Mouse (Mus musculus): ENCODE measurements around the gene Trim31. TPM values are rescaled to one million over a fixed set of nuclear protein-coding genes. Genes with fewer than 3 reads are reported as not detected.
A peak's percentile ranks its signal among the peaks of the same experiment; 100 is the strongest.

The Trim31 gene
- 43.1 and 47.6 TPM in 2 replicates for polyA plus RNA-seq (2015; fragmentation: Nextera tagmentation; extraction: Ambion mirVana)

DNA sequence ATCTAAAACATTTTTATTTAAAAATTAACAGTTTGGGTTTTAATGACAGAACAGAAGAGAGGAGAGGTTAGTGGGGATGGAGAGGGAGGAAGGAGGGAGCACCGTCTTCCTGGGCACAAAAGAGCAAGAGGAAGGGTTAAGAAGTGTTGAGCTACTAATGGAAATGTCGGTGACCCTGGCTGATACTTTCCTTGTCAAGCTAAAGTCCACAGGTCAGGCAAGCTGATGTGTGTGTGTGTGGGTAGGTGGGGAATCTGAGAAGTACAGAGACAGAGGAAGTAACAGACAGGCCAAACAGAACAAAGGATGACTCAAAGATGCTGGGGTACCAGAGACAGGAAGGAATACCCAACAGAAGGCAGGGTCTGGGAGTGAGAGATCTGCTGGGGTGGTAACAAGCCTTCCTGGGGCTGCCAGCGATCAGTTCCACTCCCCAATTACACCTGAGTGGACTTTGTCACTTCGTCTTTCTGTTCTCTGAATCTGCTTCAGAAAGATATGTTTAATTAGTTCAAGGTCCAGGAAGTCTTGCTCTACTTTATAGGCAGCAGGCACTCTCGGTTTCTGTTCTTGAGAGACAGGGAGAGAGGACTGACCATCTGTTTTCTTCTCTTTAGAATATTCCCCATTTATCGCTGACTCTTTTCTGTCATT lies at the start of gene Trim31:
TSS of gene Trim31 (plus strand) at position 567 of the 654 bp plus-strand sequence.
- Histone ChIP-seq H3K4me3 (replicated peaks) (peak within 1 kb of the TSS; percentile 24), H3K9me3 (no peaks in the 10 kb centered on the region), H3K27ac (peak within 1 kb of the TSS; percentile 89), H3K4me2 (replicated peaks) (peak within 1 kb of the TSS; percentile 50), H3K9ac (0 out of 2 replicates have a peak within 1 kb of the TSS, but pooled peaks have one; percentile 6), H3K4me1 (replicated peaks) (no peaks in the 10 kb centered on the region), H3K27me3 (replicated peaks) (no peaks in the 10 kb centered on the region), H3K36me3 (no peaks in the 10 kb centered on the region)
- WGBS, result 48% methylated on average over 6 of the region's 6 CpGs
- peak; percentile 71 for ATAC-seq

DNA sequence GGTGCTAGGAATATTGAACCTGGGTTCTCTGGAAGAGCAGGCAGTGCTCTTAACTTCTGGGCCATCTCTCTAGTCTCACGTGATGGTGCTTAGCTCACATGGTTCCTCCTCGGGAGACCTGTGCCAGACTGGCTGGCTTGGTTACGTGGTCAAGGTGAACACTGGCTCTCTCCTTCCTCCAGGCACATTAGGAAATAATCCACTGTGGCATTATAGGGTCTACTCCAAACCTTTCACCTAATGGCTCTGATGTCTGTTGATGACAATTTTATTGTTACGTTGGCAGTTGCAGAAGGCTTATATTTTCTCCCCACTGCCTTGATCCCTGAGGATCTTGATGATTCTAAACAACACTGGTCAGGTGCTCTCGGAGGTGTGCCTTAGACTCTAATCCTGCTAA lies 49.0 kb upstream of the Trim31 start:
- H3K4me1 ChIP-seq (replicated peaks), result peaks cover 12% of the 10 kb centered on the region
- no peaks in the 10 kb centered on the region for H3K9me3 ChIP-seq
- no peak overlapping the region for H3K4me2 ChIP-seq (replicated peaks)
- no peak overlapping the region for H3K27ac ChIP-seq
- no peak overlapping the region for H3K4me3 ChIP-seq (replicated peaks)
- no peak for ATAC-seq
- WGBS, result 80% methylated on average over 5 of the region's 5 CpGs
- no peak overlapping the region for H3K9ac ChIP-seq
- peaks cover 15% of the 10 kb centered on the region; the same call in 1 of the 2 replicates for H3K36me3 ChIP-seq
- no peaks in the 10 kb centered on the region for H3K27me3 ChIP-seq (replicated peaks)

DNA sequence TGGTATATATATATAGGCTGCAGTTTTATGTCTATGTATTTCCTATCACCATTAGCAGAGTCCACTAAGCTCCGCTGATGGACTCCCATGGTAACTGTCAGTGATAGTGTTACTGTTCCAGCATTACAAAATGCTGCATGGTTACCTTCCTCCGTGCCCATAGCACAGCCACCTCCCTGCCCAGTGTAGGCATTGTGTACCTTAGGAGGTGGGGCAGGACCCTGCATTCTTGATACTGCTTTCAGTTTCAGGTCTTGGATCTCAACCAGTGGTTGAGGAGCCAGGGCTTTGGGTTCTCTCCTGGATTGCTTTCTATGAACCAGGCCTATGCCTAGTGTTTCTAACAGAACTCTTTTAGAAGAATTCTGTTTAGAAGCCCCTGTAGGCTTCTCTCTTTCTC lies 47.9 kb upstream of the Trim31 start:
- Histone ChIP-seq H3K9ac (no peak overlapping the region), H3K9me3 (no peaks in the 10 kb centered on the region), H3K4me1 (replicated peaks) (peaks cover 12% of the 10 kb centered on the region), H3K36me3 (peaks cover 20% of the 10 kb centered on the region; the same call in 1 of the 2 replicates), H3K4me2 (replicated peaks) (no peak overlapping the region), H3K27me3 (replicated peaks) (no peaks in the 10 kb centered on the region), H3K27ac (no peak overlapping the region), H3K4me3 (replicated peaks) (no peak overlapping the region)
- 62% methylated on average over 2 of the region's 2 CpGs for WGBS
- ATAC-seq, result peak; percentile 57

GRCm38 (mm10) chr17:36851200-36851599 lies 46.7 kb upstream of the Trim31 start:
- no peak overlapping the region for H3K9ac ChIP-seq
- H3K9me3 ChIP-seq, result no peaks in the 10 kb centered on the region
- H3K36me3 ChIP-seq, result peaks cover 20% of the 10 kb centered on the region; the same call in 1 of the 2 replicates
- H3K4me1 ChIP-seq (replicated peaks), result peaks cover 12% of the 10 kb centered on the region
- no peak overlapping the region for H3K27ac ChIP-seq
- H3K4me3 ChIP-seq (replicated peaks), result no peak overlapping the region
- peak; percentile 69 for ATAC-seq
- H3K27me3 ChIP-seq (replicated peaks), result no peaks in the 10 kb centered on the region
- WGBS, result 53% methylated on average over 5 of the region's 5 CpGs
- no peak overlapping the region for H3K4me2 ChIP-seq (replicated peaks)

- Histone ChIP-seq H3K9me3 (no peaks in the 10 kb centered on the region), H3K27ac (no peak overlapping the region), H3K4me1 (replicated peaks) (peaks cover 12% of the 10 kb centered on the region), H3K36me3 (peaks cover 22% of the 10 kb centered on the region), H3K4me2 (replicated peaks) (no peak overlapping the region), H3K27me3 (replicated peaks) (no peaks in the 10 kb centered on the region), H3K9ac (no peak overlapping the region), H3K4me3 (replicated peaks) (no peak overlapping the region)
- ATAC-seq, result peak; percentile 21
- 71% methylated on average over 5 of the region's 5 CpGs for WGBS
Observed at GRCm38 (mm10) chr17:36851627-36852026, 46.3 kb upstream of the Trim31 start.

DNA sequence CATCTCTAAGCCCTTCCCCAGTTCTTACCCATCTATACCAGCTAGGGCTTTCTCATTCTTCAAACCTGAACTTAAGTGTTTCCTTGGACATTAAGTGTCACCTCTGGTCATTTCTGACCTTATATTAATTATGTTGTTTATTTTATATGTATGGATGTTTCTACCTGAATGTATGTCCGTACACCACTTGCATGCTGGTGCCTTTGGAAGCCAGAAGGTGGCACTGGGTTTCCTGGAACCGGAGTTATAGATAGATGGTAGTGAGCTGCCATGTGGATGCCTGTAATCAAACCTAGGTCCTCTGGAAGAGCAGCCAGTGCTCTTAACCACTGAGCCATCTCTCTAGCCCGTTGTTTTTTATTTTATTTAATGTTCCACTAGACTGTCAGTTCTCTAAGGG lies 42.4 kb upstream of the Trim31 start:
- Histone ChIP-seq H3K4me1 (replicated peaks) (peaks cover 10% of the 10 kb centered on the region), H3K4me2 (replicated peaks) (no peak overlapping the region), H3K27me3 (replicated peaks) (no peaks in the 10 kb centered on the region), H3K36me3 (peaks cover 36% of the 10 kb centered on the region), H3K9me3 (no peaks in the 10 kb centered on the region), H3K27ac (no peak overlapping the region), H3K9ac (no peak overlapping the region), H3K4me3 (replicated peaks) (no peak overlapping the region)
- WGBS, result 92% methylated on average over 3 of the region's 3 CpGs
- no peak for ATAC-seq

- H3K27me3 ChIP-seq (replicated peaks), result no peaks in the 10 kb centered on the region
- H3K36me3 ChIP-seq, result peaks cover 31% of the 10 kb centered on the region
- no peak overlapping the region for H3K4me2 ChIP-seq (replicated peaks)
- no peak overlapping the region for H3K4me3 ChIP-seq (replicated peaks)
- H3K4me1 ChIP-seq (replicated peaks), result peaks cover 5% of the 10 kb centered on the region; the same call in 1 of the 2 replicates
- no peaks in the 10 kb centered on the region for H3K9me3 ChIP-seq
- H3K9ac ChIP-seq, result no peak overlapping the region
- WGBS, result 91% methylated on average over 4 of the region's 4 CpGs
- H3K27ac ChIP-seq, result no peak overlapping the region
- no peak for ATAC-seq
Observed at GRCm38 (mm10) chr17:36856236-36856635, 41.7 kb upstream of the Trim31 start.

GRCm38 (mm10) chr17:36858181-36858580 lies 39.7 kb upstream of the Trim31 start:
- H3K9me3 ChIP-seq, result no peaks in the 10 kb centered on the region
- H3K27me3 ChIP-seq (replicated peaks), result no peaks in the 10 kb centered on the region
- ATAC-seq, result no peak
- H3K4me2 ChIP-seq (replicated peaks), result no peak overlapping the region
- H3K4me3 ChIP-seq (replicated peaks), result no peak overlapping the region
- H3K9ac ChIP-seq, result no peak overlapping the region
- H3K36me3 ChIP-seq, result peaks cover 21% of the 10 kb centered on the region
- no peak overlapping the region for H3K27ac ChIP-seq
- 92% methylated on average over 3 of the region's 3 CpGs for WGBS
- 0 out of 2 replicates have a peak, but pooled peaks cover 3% of the 10 kb centered on the region for H3K4me1 ChIP-seq (replicated peaks)

- 35% methylated on average over 2 of the region's 2 CpGs for WGBS
- no peak overlapping the region for H3K4me3 ChIP-seq (replicated peaks)
- peaks cover 14% of the 10 kb centered on the region for H3K36me3 ChIP-seq
- no peak overlapping the region for H3K9ac ChIP-seq
- H3K4me1 ChIP-seq (replicated peaks), result 0 out of 2 replicates have a peak, but pooled peaks cover 3% of the 10 kb centered on the region
- no peak overlapping the region for H3K27ac ChIP-seq
- peak; percentile 86 for ATAC-seq
- H3K4me2 ChIP-seq (replicated peaks), result no peak overlapping the region
- no peaks in the 10 kb centered on the region for H3K9me3 ChIP-seq
- no peaks in the 10 kb centered on the region for H3K27me3 ChIP-seq (replicated peaks)
Observed at GRCm38 (mm10) chr17:36861680-36862079, 36.2 kb upstream of the Trim31 start.

DNA sequence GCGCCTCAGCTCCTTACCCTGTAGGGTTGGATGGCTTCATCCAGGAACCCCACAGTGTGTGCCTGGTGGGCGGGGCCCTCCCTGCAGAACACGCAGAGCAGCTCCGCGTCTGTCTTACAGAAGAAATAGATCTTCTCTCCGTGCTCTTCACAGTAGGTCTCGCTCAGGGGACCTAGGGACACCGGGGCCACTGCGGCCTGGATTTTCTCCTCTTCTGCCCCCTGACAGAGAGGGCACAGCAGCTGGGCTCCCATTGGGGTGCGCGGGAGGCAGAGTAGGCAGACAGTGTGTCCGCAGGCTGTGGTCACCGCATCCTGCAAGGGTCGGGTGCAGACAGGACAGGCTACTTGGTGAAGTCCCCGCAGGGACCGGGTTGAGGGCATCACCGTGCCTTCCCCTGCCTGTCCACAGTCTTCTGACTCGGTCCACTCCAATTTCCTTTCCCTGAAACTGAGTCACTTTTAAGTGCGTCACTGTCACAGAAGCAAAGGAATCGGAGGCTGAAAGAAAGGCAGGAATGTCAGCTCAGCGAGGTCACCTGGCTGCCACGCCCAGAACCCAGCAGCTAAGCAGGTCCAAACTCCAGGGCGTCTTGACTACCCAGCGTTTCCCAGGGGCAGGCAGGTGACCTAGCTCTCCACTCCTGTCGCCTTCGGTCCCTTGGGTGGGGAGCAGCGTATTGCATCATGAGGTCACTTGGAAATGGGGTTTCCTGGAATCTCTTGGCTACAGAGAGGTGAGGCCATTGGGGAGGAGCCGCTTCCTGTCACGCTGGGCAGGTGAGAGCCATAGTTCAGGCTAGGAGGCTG lies 31.0 kb upstream of the Trim31 start, which contains the start of gene Trim15:
TSS of gene Trim15 (minus strand) at position 492 of the 809 bp plus-strand sequence.
- H3K9me3 ChIP-seq, result no peaks in the 10 kb centered on the region
- 0 out of 2 replicates have a peak, but pooled peaks cover 5% of the 10 kb centered on the region for H3K27me3 ChIP-seq (replicated peaks)
- peak; percentile 95 for ATAC-seq
- H3K4me1 ChIP-seq (replicated peaks), result 0 out of 2 replicates have a peak, but pooled peaks cover 2% of the 10 kb centered on the region
- H3K27ac ChIP-seq, result peak within 1 kb of the TSS; percentile 52
- no peaks in the 10 kb centered on the region for H3K36me3 ChIP-seq
- H3K4me3 ChIP-seq (replicated peaks), result peak within 1 kb of the TSS; percentile 37
- WGBS, result 9% methylated on average over 29 of the region's 29 CpGs
- H3K9ac ChIP-seq, result peak within 1 kb of the TSS; percentile 43
- H3K4me2 ChIP-seq (replicated peaks), result peak within 1 kb of the TSS; percentile 67

- H3K27me3 ChIP-seq (replicated peaks), result 0 out of 2 replicates have a peak, but pooled peaks cover 5% of the 10 kb centered on the region
- 0 out of 2 replicates have a peak, but pooled peaks cover 2% of the 10 kb centered on the region for H3K4me1 ChIP-seq (replicated peaks)
- WGBS, result 79% methylated on average over 2 of the region's 2 CpGs
- no peaks in the 10 kb centered on the region for H3K9me3 ChIP-seq
- no peak overlapping the region for H3K4me2 ChIP-seq (replicated peaks)
- no peak for ATAC-seq
- no peak overlapping the region for H3K9ac ChIP-seq
- H3K36me3 ChIP-seq, result no peaks in the 10 kb centered on the region
- no peak overlapping the region for H3K4me3 ChIP-seq (replicated peaks)
- no peak overlapping the region for H3K27ac ChIP-seq
Observed at GRCm38 (mm10) chr17:36868836-36869235, 29.1 kb upstream of the Trim31 start.

- Histone ChIP-seq H3K4me2 (replicated peaks) (no peak within 1 kb of the TSS; the same call in 1 of the 2 replicates), H3K36me3 (no peaks in the 10 kb centered on the region), H3K27ac (no peak within 1 kb of the TSS), H3K4me3 (replicated peaks) (no peak within 1 kb of the TSS), H3K27me3 (replicated peaks) (0 out of 2 replicates have a peak, but pooled peaks cover 5% of the 10 kb centered on the region), H3K9ac (no peak within 1 kb of the TSS), H3K9me3 (no peaks in the 10 kb centered on the region), H3K4me1 (replicated peaks) (0 out of 2 replicates have a peak, but pooled peaks cover 2% of the 10 kb centered on the region)
- peak; percentile 35; the same call in 1 of the 2 replicates for ATAC-seq
- 78% methylated on average over 4 of the region's 4 CpGs for WGBS
Observed at GRCm38 (mm10) chr17:36869284-36869954, 28.5 kb upstream of the Trim31 start, which contains the start of gene Trim10. Gene Trim10, plus strand, starts transcription at chr17:36869574.
